Mouse (Mus musculus): Measurements from ENCODE around the gene Cop1.

Gene Cop1

GRCm38 (mm10) chr1:159290219-159290618, 58.1 kb downstream of the Cop1 start:
- DNase-seq (ENCODE audit: low spot score) = peak; percentile 81

GRCm38 (mm10) chr1:159290859-159291258, 58.7 kb downstream of the Cop1 start:
- DNase-seq (ENCODE audit: low spot score) = no peak

- no peak for DNase-seq (ENCODE audit: low spot score)
Observed at GRCm38 (mm10) chr1:159301418-159302082, 69.4 kb downstream of the Cop1 start.

- no peak for DNase-seq (ENCODE audit: low spot score)
Observed at GRCm38 (mm10) chr1:159313625-159314024, 81.5 kb downstream of the Cop1 start.

GRCm38 (mm10) chr1:159322586-159322985, 90.5 kb downstream of the Cop1 start:
- no peak for DNase-seq (ENCODE audit: low spot score)

GRCm38 (mm10) chr1:159331008-159331407, 98.9 kb downstream of the Cop1 start:
- no peak for DNase-seq (ENCODE audit: low spot score)

- DNase-seq (ENCODE audit: low spot score) = no peak
Observed at GRCm38 (mm10) chr1:159334157-159334556, 102.0 kb downstream of the Cop1 start.

- DNase-seq (ENCODE audit: low spot score) = no peak
Observed at GRCm38 (mm10) chr1:159342355-159342754, 110.2 kb downstream of the Cop1 start.

- peak; percentile 3 for DNase-seq (ENCODE audit: low spot score)
Observed at GRCm38 (mm10) chr1:159355027-159355570, 123.0 kb downstream of the Cop1 start.

GRCm38 (mm10) chr1:159358713-159359112, 126.6 kb downstream of the Cop1 start:
- no peak for DNase-seq (ENCODE audit: low spot score)

- no peak for DNase-seq (ENCODE audit: low spot score)
Observed at GRCm38 (mm10) chr1:159371881-159372390, 139.8 kb downstream of the Cop1 start.

- no peak for DNase-seq (ENCODE audit: low spot score)
Observed at GRCm38 (mm10) chr1:159382218-159382617, 150.1 kb downstream of the Cop1 start.

GRCm38 (mm10) chr1:159382916-159383315, 150.8 kb downstream of the Cop1 start:
- no peak for DNase-seq (ENCODE audit: low spot score)

GRCm38 (mm10) chr1:159386458-159386857, 154.3 kb downstream of the Cop1 start:
- DNase-seq (ENCODE audit: low spot score) = peak; percentile 31

GRCm38 (mm10) chr1:159388565-159389024, 156.5 kb downstream of the Cop1 start:
- peak; percentile 15 for DNase-seq (ENCODE audit: low spot score)

- peak; percentile 74 for DNase-seq (ENCODE audit: low spot score)
Observed at GRCm38 (mm10) chr1:159390049-159390448, 157.9 kb downstream of the Cop1 start.

- no peak for DNase-seq (ENCODE audit: low spot score)
Observed at GRCm38 (mm10) chr1:159392667-159393066, 160.5 kb downstream of the Cop1 start.

GRCm38 (mm10) chr1:159393070-159393699, 161.1 kb downstream of the Cop1 start:
- no peak for DNase-seq (ENCODE audit: low spot score)

GRCm38 (mm10) chr1:159393931-159394330, 161.8 kb downstream of the Cop1 start:
- DNase-seq (ENCODE audit: low spot score) = no peak

- no peak for DNase-seq (ENCODE audit: low spot score)
Observed at GRCm38 (mm10) chr1:159396515-159396914, 164.4 kb downstream of the Cop1 start.
